Mouse (Mus musculus) spleen, postnatal 4 days (tissue): ENCODE data around the gene Pet100.

Experiments
- DNase-seq, 2 experiments: peaks; one replicate each; pipeline ENCODE4 v3.0.0; 2022; ENCODE audit warnings: low spot score in 2 of 2

The Pet100 gene

GRCm38 (mm10) chr8:3625445-3625844, 4.1 kb downstream of the Pet100 start, which contains the start of gene Pcp2:
TSS of gene Pcp2 (minus strand) at chr8:3625545.
- no peak for DNase-seq

DNA sequence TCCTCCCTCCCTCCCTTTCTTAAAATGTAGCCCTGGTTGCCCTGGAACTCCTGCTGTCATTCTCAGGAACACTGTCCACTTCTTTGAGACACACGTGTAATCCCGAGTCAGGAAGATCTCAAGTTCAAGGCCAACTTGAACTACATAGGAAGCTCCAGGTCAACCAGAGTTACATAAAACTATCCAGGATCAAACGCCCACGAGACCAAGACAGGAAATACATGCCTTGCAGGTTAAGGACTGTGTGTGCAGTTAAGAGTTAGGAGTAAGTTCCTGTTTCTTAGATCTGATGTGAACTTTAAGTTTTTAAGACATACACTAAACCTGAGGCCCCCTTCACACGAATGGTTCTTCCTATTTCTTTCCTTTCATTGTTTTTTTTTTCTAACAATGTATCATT, 5.6 kb downstream of the Pet100 start:
- no peak for DNase-seq

DNA sequence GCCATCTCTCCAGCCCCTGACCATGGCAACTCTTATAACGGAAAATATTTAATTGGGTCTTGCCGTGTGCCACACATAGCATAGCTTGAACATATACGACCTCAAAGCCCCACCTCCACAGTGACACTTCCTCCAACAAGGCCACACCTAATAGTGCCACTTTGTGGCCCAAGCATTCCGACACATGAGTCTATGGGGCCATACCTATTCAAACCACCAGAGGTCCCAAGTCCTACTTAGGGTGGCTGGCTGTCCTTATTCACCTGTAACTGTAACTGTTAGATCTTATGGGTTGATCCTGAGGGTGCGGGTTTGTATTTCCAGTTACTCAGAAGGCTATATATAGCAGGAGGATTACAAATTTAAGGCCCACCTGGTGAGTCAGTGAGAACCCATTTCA, 6.7 kb downstream of the Pet100 start:
- peak in 1 of 2 experiments; percentile 38 for DNase-seq

GRCm38 (mm10) chr8:3630647-3631477, 9.5 kb downstream of the Pet100 start, which contains the start of gene Stxbp2:
TSS of gene Stxbp2 (plus strand) at chr8:3630955.
- peak; percentile 84 to 92 for DNase-seq

- DNase-seq = no peak
Observed at GRCm38 (mm10) chr8:3631478-3631875, 10.1 kb downstream of the Pet100 start.

DNA sequence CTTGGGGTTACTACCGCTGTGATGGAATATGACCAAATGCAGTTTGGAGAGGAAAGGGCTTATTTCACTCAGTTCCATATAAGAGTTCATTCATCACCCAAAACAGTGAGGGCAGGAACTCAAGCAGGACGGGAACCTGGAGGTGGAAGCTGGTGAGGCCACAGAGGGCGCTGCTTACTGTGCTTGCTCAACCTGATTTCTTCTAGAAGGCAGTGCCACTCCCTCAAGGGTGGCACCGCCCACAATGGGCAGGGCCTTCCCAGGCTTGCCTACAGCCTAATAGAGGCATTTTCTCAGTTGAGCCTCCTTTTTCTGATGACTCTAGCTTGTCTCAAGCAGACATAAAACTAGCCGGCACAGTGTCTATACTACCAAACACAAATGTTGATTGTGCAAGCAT, 24.5 kb downstream of the Pet100 start:
- peak; percentile 73 to 78 for DNase-seq

GRCm38 (mm10) chr8:3646824-3647531, 25.6 kb downstream of the Pet100 start:
- no peak for DNase-seq

- no peak for DNase-seq
Observed at GRCm38 (mm10) chr8:3647561-3647960, 26.2 kb downstream of the Pet100 start.

- no peak for DNase-seq
Observed at GRCm38 (mm10) chr8:3648268-3648667, 26.9 kb downstream of the Pet100 start.

GRCm38 (mm10) chr8:3648990-3649389, 27.6 kb downstream of the Pet100 start:
- no peak for DNase-seq

- DNase-seq = no peak
Observed at GRCm38 (mm10) chr8:3652845-3653244, 31.5 kb downstream of the Pet100 start.

DNA sequence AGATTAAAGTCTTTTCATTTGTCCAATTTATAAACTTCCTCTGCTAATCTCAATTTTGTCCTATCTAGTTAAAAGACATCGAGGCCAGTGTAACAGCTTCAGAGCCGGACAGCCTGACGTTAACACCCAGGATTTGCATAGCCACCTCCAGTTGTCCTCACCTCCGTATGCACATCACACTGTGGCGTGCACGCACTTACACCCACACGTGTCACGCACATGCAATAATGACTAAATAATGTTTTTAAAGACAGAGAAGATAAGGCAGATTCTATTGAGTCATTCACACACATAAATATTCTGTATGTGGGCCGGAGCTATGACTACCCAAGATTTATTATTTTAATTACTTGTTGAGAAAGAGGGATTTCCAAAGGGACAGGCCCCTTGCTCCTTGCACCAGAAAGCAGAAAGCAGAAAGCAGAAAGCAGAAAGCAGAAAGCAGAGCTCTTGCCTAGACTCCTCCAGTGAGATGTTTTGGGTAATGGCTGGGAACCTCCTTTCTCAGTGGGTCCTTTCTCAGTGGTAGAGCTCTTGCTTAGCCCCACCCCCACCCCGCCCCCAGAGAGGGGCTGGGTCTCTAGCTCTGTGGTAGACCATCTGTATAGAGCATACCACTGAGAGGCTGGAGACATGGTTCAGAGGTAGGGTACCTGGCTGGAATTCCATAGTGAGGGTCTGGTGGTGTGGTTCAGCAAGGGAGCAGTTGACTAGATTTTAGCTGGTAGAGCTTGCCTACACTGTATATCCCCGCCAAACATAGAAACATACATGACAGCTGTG, 33.6 kb downstream of the Pet100 start:
- no peak for DNase-seq

GRCm38 (mm10) chr8:3655526-3655925, 34.2 kb downstream of the Pet100 start, which contains the start of gene Retn:
TSS of gene Retn (plus strand) at chr8:3655770.
- no peak for DNase-seq

DNA sequence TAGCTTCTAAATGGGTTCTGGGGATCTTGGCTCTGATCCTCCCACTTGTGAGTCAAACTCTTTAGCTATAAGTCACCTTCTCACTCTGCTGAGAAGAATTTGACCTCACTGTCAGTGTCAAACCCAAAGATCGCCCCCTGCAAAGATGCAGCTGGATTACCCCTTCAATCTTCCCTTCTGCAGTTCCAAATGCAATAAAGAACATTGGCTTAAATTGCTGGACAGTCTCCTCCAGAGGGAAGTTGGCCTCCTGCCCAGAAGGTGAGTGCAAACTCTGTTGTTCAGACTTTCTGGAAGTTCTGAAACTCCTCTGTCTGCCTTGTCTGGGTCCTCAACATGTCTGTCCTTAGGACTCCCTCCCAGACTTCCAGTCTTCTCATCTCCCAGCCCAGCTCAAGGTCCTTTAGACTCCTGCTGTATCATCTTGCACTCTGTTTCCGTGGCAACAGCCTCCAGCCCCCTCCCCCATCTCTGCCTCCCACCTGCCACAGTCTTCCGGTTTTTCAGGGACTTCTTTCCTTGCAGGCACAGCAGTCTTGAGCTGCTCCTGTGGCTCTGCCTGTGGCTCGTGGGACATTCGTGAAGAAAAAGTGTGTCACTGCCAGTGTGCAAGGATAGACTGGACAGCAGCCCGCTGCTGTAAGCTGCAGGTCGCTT, 35.5 kb downstream of the Pet100 start:
- DNase-seq = no peak

GRCm38 (mm10) chr8:3660889-3661288, 39.5 kb downstream of the Pet100 start:
- DNase-seq = no peak

GRCm38 (mm10) chr8:3664405-3664804, 43.1 kb downstream of the Pet100 start:
- peak in 1 of 2 experiments; percentile 33 for DNase-seq

DNA sequence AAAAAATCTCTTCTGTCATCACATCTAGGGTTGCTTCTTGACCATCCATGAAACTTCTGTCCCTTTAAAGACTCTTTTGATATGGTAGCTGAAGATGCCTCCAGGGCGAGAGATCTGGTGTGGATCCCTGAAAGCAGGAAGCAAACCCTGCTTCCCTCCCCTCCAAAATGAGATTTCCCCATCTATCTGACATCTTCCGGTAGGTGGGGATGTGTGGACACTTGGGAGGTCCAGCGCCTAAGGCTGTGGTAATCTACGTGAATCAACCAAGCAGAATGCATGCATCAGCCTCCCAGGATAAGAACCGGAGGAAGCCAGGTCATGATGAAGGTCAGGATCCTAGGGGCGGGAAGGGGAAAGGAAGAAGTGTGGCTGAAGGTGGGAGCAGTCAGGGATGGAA, 44.2 kb downstream of the Pet100 start, which contains the start of gene Mcemp1:
Gene Mcemp1, plus strand, starts transcription at position 248 of the 400 bp plus-strand sequence.
- DNase-seq = no peak

DNA sequence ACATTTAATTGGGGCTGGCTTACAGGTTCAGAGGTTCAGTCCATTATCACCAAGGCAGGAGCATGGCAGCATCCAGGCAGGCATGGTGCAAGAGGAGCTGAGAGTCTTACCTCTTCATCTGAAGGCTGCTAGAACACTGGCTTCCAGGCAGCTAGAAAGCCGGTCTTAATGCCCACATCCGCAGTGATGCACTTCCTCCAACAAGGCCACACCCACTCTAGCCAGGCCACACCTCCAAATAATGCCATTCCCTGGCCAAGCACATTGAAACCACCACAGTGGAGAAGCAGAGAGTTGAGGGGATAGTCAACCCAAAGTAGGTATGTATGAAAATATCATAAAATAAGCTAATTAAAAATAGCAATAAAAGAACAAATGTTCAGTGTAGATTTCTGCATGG, 49.0 kb downstream of the Pet100 start:
- peak in 1 of 2 experiments; percentile 53 for DNase-seq

- DNase-seq = peak; percentile 82 to 93
Observed at GRCm38 (mm10) chr8:3671980-3672491, 50.7 kb downstream of the Pet100 start, which contains the start of gene Fcor. TSS of gene Fcor (minus strand) at chr8:3672362.

DNA sequence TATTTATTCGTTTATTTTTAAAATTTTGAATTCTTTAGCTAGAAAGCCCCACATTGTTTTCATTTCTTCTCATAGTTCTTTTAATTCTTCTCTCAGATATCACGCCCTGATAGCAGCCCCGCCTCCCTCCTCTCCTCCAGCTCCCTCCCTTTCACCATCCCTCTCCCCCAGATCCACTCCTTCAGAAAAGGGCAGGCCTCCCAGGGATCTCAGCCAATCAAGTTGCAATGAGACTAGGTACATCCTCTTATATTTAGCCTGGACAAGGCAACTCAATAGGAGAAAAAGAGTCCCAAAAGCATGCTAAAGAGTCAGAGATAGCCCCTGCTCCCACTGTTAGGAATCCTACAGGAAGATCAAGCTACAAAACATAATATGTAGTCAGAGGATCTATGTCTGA, 53.3 kb downstream of the Pet100 start:
- DNase-seq = no peak
